12 mouse cellular contexts compared by ENCODE assay signal in the genomic region with DNA sequence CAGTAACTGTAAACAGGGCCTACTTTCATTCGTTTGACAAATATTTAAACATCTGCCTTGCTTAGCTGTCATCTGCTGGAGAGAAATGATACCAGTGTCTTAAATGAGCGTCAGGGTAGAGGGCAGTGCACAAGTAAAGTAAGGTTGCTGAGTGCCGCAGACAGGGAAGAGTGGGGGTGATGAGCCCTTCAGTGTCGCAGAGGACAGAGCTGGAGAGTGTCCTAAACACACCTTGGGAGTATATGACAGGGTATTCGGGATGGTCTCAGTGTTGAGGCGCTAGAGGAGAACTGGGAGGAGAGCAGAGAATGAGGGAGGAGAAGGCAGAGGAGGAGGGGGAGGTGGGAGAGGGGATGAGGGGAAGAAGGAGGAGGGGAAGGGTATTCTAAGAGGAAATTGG.
"Had no signal": no experiment of that assay in that cellular context is flagged by ENCODE, and none has a peak within 500 bp of the region (broad histone marks: within the 10 kb centered on the region; RNA-seq: fewer than 3 reads in every experiment).

No protein-coding gene starts in this region.

- H3K4me3 ChIP-seq: limb, embryonic 15.5 days; midbrain, embryonic 12.5 days; neural tube, embryonic 13.5 days had no signal

- H3K27me3 ChIP-seq: limb, embryonic 15.5 days; midbrain, embryonic 12.5 days; neural tube, embryonic 13.5 days had no signal

- H3K4me2 ChIP-seq: limb, embryonic 15.5 days; midbrain, embryonic 12.5 days; neural tube, embryonic 13.5 days had no signal

- H3K9me3 ChIP-seq: limb, embryonic 15.5 days; midbrain, embryonic 12.5 days; neural tube, embryonic 13.5 days had no signal

- H3K27ac ChIP-seq: midbrain, embryonic 12.5 days; neural tube, embryonic 13.5 days had no signal

- H3K4me1 ChIP-seq: midbrain, embryonic 12.5 days had no signal

- H3K36me3 ChIP-seq: limb, embryonic 15.5 days; midbrain, embryonic 12.5 days; neural tube, embryonic 13.5 days had no signal

- H3K9ac ChIP-seq: limb, embryonic 15.5 days; midbrain, embryonic 12.5 days; neural tube, embryonic 13.5 days had no signal

- DNase-seq: layer of hippocampus, adult 9-11 months; layer of hippocampus, postnatal 36 days; lung, adult 18-20 months; lung, postnatal 14 days; right cerebral cortex, postnatal 4 days; spleen, adult 18-20 months; thymus, adult 18-20 months; thymus, postnatal 14 days had no signal

- ATAC-seq: midbrain, embryonic 16.5 days had no signal
